Mouse (Mus musculus): ENCODE data around the gene Apopt1. TPM values are rescaled to one million over a fixed set of nuclear protein-coding genes. Genes with fewer than 3 reads are reported as not detected.
A peak's percentile ranks its signal among the peaks of the same experiment; 100 is the strongest.

The Apopt1 gene
- polyA plus RNA-seq, 1 experiment from 2014 or later: 22.1 TPM

DNA sequence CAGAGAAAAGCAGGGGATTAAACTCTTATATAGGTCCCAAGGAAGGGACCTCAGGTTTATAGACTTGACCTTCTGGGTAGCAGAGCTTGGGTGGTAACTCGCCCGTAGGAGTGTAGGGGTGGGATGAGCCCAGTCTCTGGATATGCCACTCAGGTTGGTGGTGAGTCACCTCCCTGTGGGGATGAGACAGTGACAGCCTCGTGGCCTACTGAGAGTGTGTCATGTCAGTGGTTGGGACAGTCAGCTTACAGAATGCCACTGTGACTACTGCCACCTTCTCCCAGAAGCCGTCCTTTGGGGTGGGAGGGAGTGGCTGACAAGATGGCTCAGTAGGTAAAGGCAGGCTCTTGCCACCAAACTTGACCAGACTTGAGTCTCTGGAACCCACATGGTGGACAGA lies 26.7 kb upstream of the Apopt1 start:
- Histone ChIP-seq H3K36me3 (replicated peaks; ENCODE audit: insufficient read depth, low read length) (0 out of 2 replicates have a peak, but pooled peaks cover 3% of the 10 kb centered on the region), H3K4me2 (ENCODE audit: low read depth, low read length) (no peak overlapping the region), H3K9ac (replicated peaks) (no peak overlapping the region), H3K9me3 (ENCODE audit: low read length) (no peaks in the 10 kb centered on the region), H3K27me3 (ENCODE audit: insufficient read depth, low read length) (no peaks in the 10 kb centered on the region), H3K4me3 (ENCODE audit: low read depth, low read length) (no peak overlapping the region), H3K4me1 (ENCODE audit: insufficient read depth) (peaks cover 11% of the 10 kb centered on the region; the same call in 1 of the 2 replicates), H3K27ac (ENCODE audit: low read depth) (no peak overlapping the region)
- DNase-seq (no peak), ATAC-seq (no peak)
- WGBS (ENCODE audit: insufficient replicate concordance): 64% methylated on average over 4 of the region's 4 CpGs
- TF ChIP-seq CTCF (IDR thresholded peaks at IDR 0.05; ENCODE audit: low read depth): no peak
- TF ChIP-seq EP300 (IDR thresholded peaks at IDR 0.05; ENCODE audit: low read depth): no peak

DNA sequence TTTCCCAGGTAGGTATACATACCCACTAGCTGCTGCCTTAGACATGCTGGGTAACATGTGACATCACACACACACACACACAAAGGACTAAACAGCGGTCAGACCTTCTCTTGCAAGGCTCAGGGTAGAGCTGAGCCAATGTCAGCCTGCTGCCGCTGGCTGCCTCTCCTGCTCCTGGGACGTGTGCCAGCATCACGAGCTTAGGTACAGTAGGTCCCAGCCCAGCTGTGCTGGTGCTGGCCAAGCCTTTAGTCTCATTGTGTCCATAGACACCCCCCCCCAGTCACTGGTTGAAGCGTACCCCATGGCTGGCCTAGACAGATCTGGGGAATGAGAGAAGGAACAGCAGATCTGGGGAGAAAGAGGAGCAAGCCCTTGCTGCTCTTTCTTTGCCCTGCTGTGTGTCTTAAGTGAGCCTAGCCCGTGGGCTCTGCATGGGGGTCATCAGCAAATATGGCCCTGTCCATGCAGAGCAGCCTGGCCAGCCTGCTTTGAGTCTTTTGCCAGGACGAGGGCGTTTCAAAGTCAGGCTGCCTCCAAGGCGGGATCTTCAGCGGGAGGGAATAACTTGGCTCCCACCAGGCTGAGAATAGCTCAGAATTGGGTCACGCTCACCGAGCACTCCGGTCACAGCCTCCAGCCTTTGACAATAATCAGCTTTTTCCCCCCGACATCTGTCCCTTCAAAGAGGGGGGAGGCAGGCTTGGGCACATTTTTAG lies 25.6 kb upstream of the Apopt1 start:
- H3K4me1 ChIP-seq (ENCODE audit: insufficient read depth): peaks cover 11% of the 10 kb centered on the region; the same call in 1 of the 2 replicates
- ATAC-seq (peak; percentile 68), DNase-seq (peak; percentile 66)
- TF ChIP-seq EP300 (IDR thresholded peaks at IDR 0.05; ENCODE audit: low read depth): no peak
- no peak for TF ChIP-seq CTCF (IDR thresholded peaks at IDR 0.05; ENCODE audit: low read depth)
- no peak overlapping the region for H3K4me2 ChIP-seq (ENCODE audit: low read depth, low read length)
- no peaks in the 10 kb centered on the region for H3K9me3 ChIP-seq (ENCODE audit: low read length)
- H3K9ac ChIP-seq (replicated peaks): no peak overlapping the region
- WGBS (ENCODE audit: insufficient replicate concordance): 33% methylated on average over 14 of the region's 14 CpGs
- no peak overlapping the region for H3K27ac ChIP-seq (ENCODE audit: low read depth)
- no peaks in the 10 kb centered on the region for H3K27me3 ChIP-seq (ENCODE audit: insufficient read depth, low read length)
- no peaks in the 10 kb centered on the region for H3K36me3 ChIP-seq (replicated peaks; ENCODE audit: insufficient read depth, low read length)
- no peak overlapping the region for H3K4me3 ChIP-seq (ENCODE audit: low read depth, low read length)

DNA sequence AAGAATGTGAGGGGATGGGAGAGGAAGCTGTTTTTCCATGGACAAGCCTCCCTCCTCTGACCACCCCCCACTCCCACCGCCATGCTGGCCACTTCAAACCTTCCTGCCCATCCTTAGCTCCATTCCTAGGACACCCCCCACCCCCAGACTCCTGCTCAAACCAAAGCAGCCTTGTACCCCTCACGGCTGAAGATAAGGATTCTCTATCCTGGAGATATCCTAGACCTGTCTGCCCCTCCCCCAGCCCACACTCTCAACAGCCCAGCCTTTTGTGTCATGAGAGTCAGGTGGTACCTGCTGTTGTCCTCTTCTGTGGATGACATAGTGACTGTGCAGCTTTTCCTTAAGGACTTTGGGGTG lies 25.0 kb upstream of the Apopt1 start:
- Histone ChIP-seq H3K4me2 (ENCODE audit: low read depth, low read length) (no peak overlapping the region), H3K27ac (ENCODE audit: low read depth) (no peak overlapping the region), H3K9ac (replicated peaks) (no peak overlapping the region), H3K27me3 (ENCODE audit: insufficient read depth, low read length) (no peaks in the 10 kb centered on the region), H3K9me3 (ENCODE audit: low read length) (no peaks in the 10 kb centered on the region), H3K4me1 (ENCODE audit: insufficient read depth) (peaks cover 14% of the 10 kb centered on the region), H3K4me3 (ENCODE audit: low read depth, low read length) (no peak overlapping the region), H3K36me3 (replicated peaks; ENCODE audit: insufficient read depth, low read length) (no peaks in the 10 kb centered on the region)
- ATAC-seq (no peak), DNase-seq (no peak)
- TF ChIP-seq EP300 (IDR thresholded peaks at IDR 0.05; ENCODE audit: low read depth) (no peak), CTCF (IDR thresholded peaks at IDR 0.05; ENCODE audit: low read depth) (no peak)
- 26% methylated on average over 2 of the region's 2 CpGs for WGBS (ENCODE audit: insufficient replicate concordance)

DNA sequence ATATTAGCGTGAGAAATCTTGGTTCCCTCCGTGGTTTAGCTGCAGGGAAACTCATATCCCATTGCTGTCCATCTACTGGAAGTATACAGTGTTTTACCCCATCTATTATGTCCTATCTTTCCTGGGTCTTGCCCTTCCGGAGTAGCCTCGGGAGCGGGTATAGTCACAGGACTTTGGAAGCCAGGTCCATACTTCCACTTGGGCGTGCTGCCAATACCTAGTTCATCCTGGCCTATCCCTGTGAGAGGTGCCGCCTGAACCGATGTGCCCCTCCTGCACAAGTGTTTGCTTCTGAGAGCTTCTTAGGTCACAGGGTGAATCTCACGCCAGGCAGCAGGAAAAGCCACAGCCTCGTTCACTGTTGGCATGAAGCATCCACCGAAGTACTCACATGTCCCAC lies 23.6 kb upstream of the Apopt1 start:
- Histone ChIP-seq H3K27ac (ENCODE audit: low read depth) (no peak overlapping the region), H3K36me3 (replicated peaks; ENCODE audit: insufficient read depth, low read length) (no peaks in the 10 kb centered on the region), H3K9me3 (ENCODE audit: low read length) (no peaks in the 10 kb centered on the region), H3K4me2 (ENCODE audit: low read depth, low read length) (no peak overlapping the region), H3K27me3 (ENCODE audit: insufficient read depth, low read length) (no peaks in the 10 kb centered on the region), H3K9ac (replicated peaks) (no peak overlapping the region), H3K4me1 (ENCODE audit: insufficient read depth) (peaks cover 27% of the 10 kb centered on the region), H3K4me3 (ENCODE audit: low read depth, low read length) (no peak overlapping the region)
- ATAC-seq: peak; percentile 69
- no peak for TF ChIP-seq CTCF (IDR thresholded peaks at IDR 0.05; ENCODE audit: low read depth)
- no peak for TF ChIP-seq EP300 (IDR thresholded peaks at IDR 0.05; ENCODE audit: low read depth)
- 65% methylated on average over 11 of the region's 11 CpGs for WGBS (ENCODE audit: insufficient replicate concordance)
- peak; percentile 62 for DNase-seq

DNA sequence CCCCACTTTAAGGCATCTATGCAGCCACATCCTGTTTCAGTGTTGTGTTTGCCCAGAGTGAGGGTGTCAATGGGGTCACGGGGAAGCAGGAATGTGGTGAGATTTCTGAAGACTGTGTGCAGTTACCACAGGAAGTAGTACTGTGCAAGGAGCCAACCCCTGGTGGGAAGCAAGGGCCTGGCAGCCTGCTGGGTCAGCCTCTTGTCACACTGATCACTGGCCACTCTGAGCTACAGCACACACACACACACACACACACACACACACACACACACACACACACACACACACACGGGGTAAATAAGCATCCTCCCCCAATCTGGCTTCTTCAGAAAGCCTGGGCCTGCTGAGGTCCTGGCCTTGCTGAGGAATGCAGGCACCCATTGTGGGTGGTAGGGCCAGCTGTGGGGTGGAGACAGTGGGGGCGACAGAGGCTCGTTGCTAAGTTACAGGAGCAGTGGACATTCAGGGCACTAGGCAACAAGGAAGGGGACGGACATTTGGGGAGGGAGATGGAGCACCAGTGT lies 21.7 kb upstream of the Apopt1 start:
- H3K27ac ChIP-seq (ENCODE audit: low read depth): peak overlapping the region; percentile 29; the same call in 1 of the 2 replicates
- no peak for TF ChIP-seq EP300 (IDR thresholded peaks at IDR 0.05; ENCODE audit: low read depth)
- TF ChIP-seq CTCF (IDR thresholded peaks at IDR 0.05; ENCODE audit: low read depth): no peak

DNA sequence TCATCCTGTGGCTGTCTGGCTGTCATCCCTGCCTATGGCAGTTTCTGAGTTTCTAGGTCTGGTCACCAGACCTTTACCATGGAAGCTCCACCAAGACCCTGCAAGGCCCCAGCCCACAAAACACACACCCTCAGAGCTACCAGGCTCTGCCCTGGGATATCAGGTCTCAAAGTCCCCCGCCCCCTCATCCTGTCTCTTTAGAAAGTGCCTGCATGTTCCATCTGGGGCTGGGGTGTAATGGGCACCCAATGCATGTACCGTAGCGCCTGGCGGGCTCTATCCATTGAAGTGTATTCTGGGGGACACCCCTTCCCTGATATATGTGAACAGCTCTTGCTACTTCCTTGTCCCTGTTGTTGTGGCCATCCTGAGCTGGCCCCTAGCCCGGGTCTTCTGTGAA lies 20.2 kb upstream of the Apopt1 start:
- no peak overlapping the region for H3K27ac ChIP-seq (ENCODE audit: low read depth)
- no peaks in the 10 kb centered on the region for H3K27me3 ChIP-seq (ENCODE audit: insufficient read depth, low read length)
- WGBS (ENCODE audit: insufficient replicate concordance): 84% methylated on average over 5 of the region's 5 CpGs
- H3K36me3 ChIP-seq (replicated peaks; ENCODE audit: insufficient read depth, low read length): no peaks in the 10 kb centered on the region
- no peaks in the 10 kb centered on the region for H3K9me3 ChIP-seq (ENCODE audit: low read length)
- peaks cover 21% of the 10 kb centered on the region for H3K4me1 ChIP-seq (ENCODE audit: insufficient read depth)
- H3K4me2 ChIP-seq (ENCODE audit: low read depth, low read length): no peak overlapping the region
- no peak overlapping the region for H3K9ac ChIP-seq (replicated peaks)
- ATAC-seq (no peak), DNase-seq (no peak)
- TF ChIP-seq EP300 (IDR thresholded peaks at IDR 0.05; ENCODE audit: low read depth) (no peak), CTCF (IDR thresholded peaks at IDR 0.05; ENCODE audit: low read depth) (no peak)
- H3K4me3 ChIP-seq (ENCODE audit: low read depth, low read length): no peak overlapping the region

More for the DNA sequence above, 21.7 kb upstream of the Apopt1 start:
- ATAC-seq: peak; percentile 12; the same call in 1 of the 2 replicates
- no peaks in the 10 kb centered on the region for H3K27me3 ChIP-seq (ENCODE audit: insufficient read depth, low read length)
- H3K4me2 ChIP-seq (ENCODE audit: low read depth, low read length): no peak overlapping the region
- H3K4me1 ChIP-seq (ENCODE audit: insufficient read depth): peaks cover 29% of the 10 kb centered on the region
- H3K9ac ChIP-seq (replicated peaks): no peak overlapping the region
- H3K4me3 ChIP-seq (ENCODE audit: low read depth, low read length): no peak overlapping the region
- no peak for DNase-seq
- 23% methylated on average over 5 of the region's 5 CpGs for WGBS (ENCODE audit: insufficient replicate concordance)
- H3K9me3 ChIP-seq (ENCODE audit: low read length): no peaks in the 10 kb centered on the region
- no peaks in the 10 kb centered on the region for H3K36me3 ChIP-seq (replicated peaks; ENCODE audit: insufficient read depth, low read length)
